Mouse (Mus musculus): ENCODE results near the gene Acbd6. TPM values are rescaled to one million over a fixed set of nuclear protein-coding genes. Genes with fewer than 3 reads are reported as not detected.

Gene Acbd6
- polyA plus RNA-seq (2015; fragmentation: Nextera tagmentation; extraction: Ambion mirVana) = 48.2 and 49.1 TPM in 2 replicates

GRCm38 (mm10) chr1:155558012-155558842 lies at the start of gene Acbd6:
Acbd6 (plus strand) TSS chr1:155558120.
- ATAC-seq = peak; percentile 90
- Histone ChIP-seq H3K9me3 (ENCODE audit: control insufficient read depth, low read length) (no peaks in the 10 kb centered on the region), H3K4me2 (ENCODE audit: low read depth, low read length) (peak within 1 kb of the TSS; percentile 81), H3K27ac (ENCODE audit: low read length) (peak within 1 kb of the TSS; percentile 75), H3K4me1 (ENCODE audit: control insufficient read depth, insufficient read depth, low read length) (peaks cover 3% of the 10 kb centered on the region; the same call in 1 of the 2 replicates), H3K36me3 (ENCODE audit: control insufficient read depth, insufficient read depth, low read length) (no peaks in the 10 kb centered on the region), H3K9ac (ENCODE audit: low read depth, low read length) (peak within 1 kb of the TSS; percentile 93), H3K27me3 (replicated peaks; ENCODE audit: control insufficient read depth, insufficient read depth, low read length) (no peaks in the 10 kb centered on the region), H3K4me3 (ENCODE audit: low read length) (peak within 1 kb of the TSS; percentile 94)
- under 1% methylated on average over 83 of the region's 83 CpGs for WGBS

DNA sequence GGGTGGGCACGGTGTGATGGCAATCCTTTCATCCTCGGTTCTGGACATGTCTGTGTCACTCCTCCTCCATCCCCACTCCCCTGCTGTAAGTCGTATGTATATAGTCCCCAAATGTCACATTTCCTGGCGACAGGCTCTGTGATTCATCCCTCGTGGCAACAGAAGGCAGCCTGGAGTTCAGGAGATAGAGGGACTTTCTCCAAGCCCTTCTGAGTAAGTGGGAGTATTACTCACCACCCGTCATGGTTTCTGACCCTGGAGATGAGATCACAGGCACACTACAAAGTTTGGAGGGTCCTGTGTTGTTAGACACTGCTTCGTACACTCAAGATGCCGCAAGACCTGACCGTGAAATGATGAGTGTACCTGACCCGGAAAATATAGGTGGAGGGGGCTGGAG lies 47.7 kb upstream of the Acbd6 start:
- 70% methylated on average over 10 of the region's 10 CpGs for WGBS
- Histone ChIP-seq H3K4me3 (ENCODE audit: low read length) (no peak overlapping the region), H3K9me3 (ENCODE audit: control insufficient read depth, low read length) (no peaks in the 10 kb centered on the region), H3K4me2 (ENCODE audit: low read depth, low read length) (no peak overlapping the region), H3K9ac (ENCODE audit: low read depth, low read length) (no peak overlapping the region), H3K27me3 (replicated peaks; ENCODE audit: control insufficient read depth, insufficient read depth, low read length) (no peaks in the 10 kb centered on the region), H3K27ac (ENCODE audit: low read length) (no peak overlapping the region), H3K4me1 (ENCODE audit: control insufficient read depth, insufficient read depth, low read length) (peaks cover 5% of the 10 kb centered on the region; the same call in 1 of the 2 replicates), H3K36me3 (ENCODE audit: control insufficient read depth, insufficient read depth, low read length) (no peaks in the 10 kb centered on the region)
- no peak for ATAC-seq

- no peak overlapping the region for H3K9ac ChIP-seq (ENCODE audit: low read depth, low read length)
- no peaks in the 10 kb centered on the region for H3K9me3 ChIP-seq (ENCODE audit: control insufficient read depth, low read length)
- 85% methylated on average over 4 of the region's 4 CpGs for WGBS
- H3K27me3 ChIP-seq (replicated peaks; ENCODE audit: control insufficient read depth, insufficient read depth, low read length) = no peaks in the 10 kb centered on the region
- H3K4me3 ChIP-seq (ENCODE audit: low read length) = no peak overlapping the region
- no peaks in the 10 kb centered on the region for H3K36me3 ChIP-seq (ENCODE audit: control insufficient read depth, insufficient read depth, low read length)
- H3K27ac ChIP-seq (ENCODE audit: low read length) = no peak overlapping the region
- no peak overlapping the region for H3K4me2 ChIP-seq (ENCODE audit: low read depth, low read length)
- no peak for ATAC-seq
- no peaks in the 10 kb centered on the region for H3K4me1 ChIP-seq (ENCODE audit: control insufficient read depth, insufficient read depth, low read length)
Observed at GRCm38 (mm10) chr1:155515866-155516265, 42.1 kb upstream of the Acbd6 start.

GRCm38 (mm10) chr1:155516594-155516993 lies 41.3 kb upstream of the Acbd6 start:
- Histone ChIP-seq H3K4me3 (ENCODE audit: low read length) (no peak overlapping the region), H3K4me2 (ENCODE audit: low read depth, low read length) (no peak overlapping the region), H3K9me3 (ENCODE audit: control insufficient read depth, low read length) (no peaks in the 10 kb centered on the region), H3K9ac (ENCODE audit: low read depth, low read length) (no peak overlapping the region), H3K27ac (ENCODE audit: low read length) (no peak overlapping the region), H3K27me3 (replicated peaks; ENCODE audit: control insufficient read depth, insufficient read depth, low read length) (no peaks in the 10 kb centered on the region), H3K4me1 (ENCODE audit: control insufficient read depth, insufficient read depth, low read length) (no peaks in the 10 kb centered on the region), H3K36me3 (ENCODE audit: control insufficient read depth, insufficient read depth, low read length) (no peaks in the 10 kb centered on the region)
- WGBS = 36% methylated on average over 7 of the region's 7 CpGs
- no peak for ATAC-seq

DNA sequence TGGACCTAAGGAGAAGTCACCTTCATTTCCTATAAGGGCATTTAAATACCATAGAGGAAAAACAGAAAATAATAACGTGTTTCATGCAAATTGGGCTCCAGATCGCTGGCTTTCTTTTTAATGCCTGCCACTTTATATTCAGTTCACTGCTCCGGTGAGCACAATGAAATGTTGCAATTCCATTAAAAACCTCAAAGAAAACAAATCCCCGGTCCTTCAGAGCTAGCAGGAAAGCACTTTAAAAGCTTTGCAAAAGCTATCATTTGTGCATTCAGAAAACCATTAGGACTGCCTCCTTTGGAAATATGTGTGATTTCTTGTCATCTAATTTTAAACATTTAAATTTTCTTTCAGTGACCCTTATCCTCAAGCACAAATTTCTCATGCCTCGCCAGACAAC lies 40.9 kb upstream of the Acbd6 start:
- Histone ChIP-seq H3K27ac (ENCODE audit: low read length) (no peak overlapping the region), H3K4me3 (ENCODE audit: low read length) (no peak overlapping the region), H3K36me3 (ENCODE audit: control insufficient read depth, insufficient read depth, low read length) (no peaks in the 10 kb centered on the region), H3K27me3 (replicated peaks; ENCODE audit: control insufficient read depth, insufficient read depth, low read length) (no peaks in the 10 kb centered on the region), H3K4me2 (ENCODE audit: low read depth, low read length) (no peak overlapping the region), H3K9me3 (ENCODE audit: control insufficient read depth, low read length) (no peaks in the 10 kb centered on the region), H3K9ac (ENCODE audit: low read depth, low read length) (no peak overlapping the region), H3K4me1 (ENCODE audit: control insufficient read depth, insufficient read depth, low read length) (no peaks in the 10 kb centered on the region)
- 64% methylated on average over 5 of the region's 5 CpGs for WGBS
- no peak for ATAC-seq

DNA sequence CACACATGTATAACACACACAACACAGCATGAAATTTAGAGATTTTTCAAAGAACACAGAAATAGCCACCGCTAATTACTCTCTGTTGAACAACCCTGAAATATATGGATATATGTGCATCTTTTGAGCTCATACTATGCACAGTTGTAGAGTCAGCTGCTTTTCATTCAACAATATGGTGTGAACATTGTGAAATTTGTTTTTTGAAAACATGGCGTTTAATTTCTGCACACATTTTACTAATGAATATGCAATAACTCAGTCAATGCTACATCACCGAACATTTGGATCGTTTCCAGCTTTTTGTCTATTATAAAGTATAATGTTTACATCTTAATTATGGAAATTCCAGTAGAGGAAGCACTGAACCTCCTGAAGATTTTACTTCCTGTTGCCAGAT lies 37.6 kb upstream of the Acbd6 start:
- Histone ChIP-seq H3K9me3 (ENCODE audit: control insufficient read depth, low read length) (no peaks in the 10 kb centered on the region), H3K4me3 (ENCODE audit: low read length) (no peak overlapping the region), H3K36me3 (ENCODE audit: control insufficient read depth, insufficient read depth, low read length) (no peaks in the 10 kb centered on the region), H3K27ac (ENCODE audit: low read length) (no peak overlapping the region), H3K4me2 (ENCODE audit: low read depth, low read length) (no peak overlapping the region), H3K27me3 (replicated peaks; ENCODE audit: control insufficient read depth, insufficient read depth, low read length) (no peaks in the 10 kb centered on the region), H3K9ac (ENCODE audit: low read depth, low read length) (no peak overlapping the region), H3K4me1 (ENCODE audit: control insufficient read depth, insufficient read depth, low read length) (no peaks in the 10 kb centered on the region)
- 86% methylated on average over 4 of the region's 4 CpGs for WGBS
- ATAC-seq = no peak

GRCm38 (mm10) chr1:155522493-155522892 lies 35.4 kb upstream of the Acbd6 start:
- Histone ChIP-seq H3K9me3 (ENCODE audit: control insufficient read depth, low read length) (no peaks in the 10 kb centered on the region), H3K4me3 (ENCODE audit: low read length) (no peak overlapping the region), H3K4me1 (ENCODE audit: control insufficient read depth, insufficient read depth, low read length) (no peaks in the 10 kb centered on the region), H3K27me3 (replicated peaks; ENCODE audit: control insufficient read depth, insufficient read depth, low read length) (no peaks in the 10 kb centered on the region), H3K36me3 (ENCODE audit: control insufficient read depth, insufficient read depth, low read length) (no peaks in the 10 kb centered on the region), H3K4me2 (ENCODE audit: low read depth, low read length) (no peak overlapping the region), H3K9ac (ENCODE audit: low read depth, low read length) (no peak overlapping the region), H3K27ac (ENCODE audit: low read length) (no peak overlapping the region)
- 69% methylated on average over 4 of the region's 4 CpGs for WGBS
- ATAC-seq = peak; percentile 72

DNA sequence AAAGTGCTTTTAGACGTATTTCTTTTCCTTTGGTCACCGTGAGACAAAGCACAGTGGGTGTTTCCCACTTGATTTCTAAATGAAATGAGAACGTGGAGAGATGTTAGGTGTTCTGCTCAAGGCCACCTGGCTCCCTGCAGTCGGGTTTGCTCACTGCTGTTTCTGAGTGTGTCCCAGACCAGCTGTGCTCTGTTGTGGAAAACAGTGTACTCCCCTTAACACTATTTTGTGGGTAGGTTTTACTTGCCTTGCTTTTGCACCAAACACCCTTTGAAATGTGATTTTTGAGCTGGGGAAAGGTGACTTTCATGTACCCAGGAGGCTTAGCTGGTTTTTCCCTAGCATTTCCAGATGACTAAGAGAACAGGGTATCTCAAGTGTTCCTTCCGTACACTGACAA lies 31.7 kb upstream of the Acbd6 start:
- Histone ChIP-seq H3K27me3 (replicated peaks; ENCODE audit: control insufficient read depth, insufficient read depth, low read length) (no peaks in the 10 kb centered on the region), H3K27ac (ENCODE audit: low read length) (no peak overlapping the region), H3K9me3 (ENCODE audit: control insufficient read depth, low read length) (no peaks in the 10 kb centered on the region), H3K4me1 (ENCODE audit: control insufficient read depth, insufficient read depth, low read length) (peaks cover 6% of the 10 kb centered on the region), H3K9ac (ENCODE audit: low read depth, low read length) (no peak overlapping the region), H3K4me3 (ENCODE audit: low read length) (no peak overlapping the region), H3K36me3 (ENCODE audit: control insufficient read depth, insufficient read depth, low read length) (no peaks in the 10 kb centered on the region), H3K4me2 (ENCODE audit: low read depth, low read length) (no peak overlapping the region)
- ATAC-seq = no peak
- 61% methylated on average over 5 of the region's 5 CpGs for WGBS

- Histone ChIP-seq H3K9ac (ENCODE audit: low read depth, low read length) (no peak overlapping the region), H3K4me1 (ENCODE audit: control insufficient read depth, insufficient read depth, low read length) (peaks cover 6% of the 10 kb centered on the region), H3K27ac (ENCODE audit: low read length) (no peak overlapping the region), H3K4me2 (ENCODE audit: low read depth, low read length) (no peak overlapping the region), H3K27me3 (replicated peaks; ENCODE audit: control insufficient read depth, insufficient read depth, low read length) (no peaks in the 10 kb centered on the region), H3K9me3 (ENCODE audit: control insufficient read depth, low read length) (no peaks in the 10 kb centered on the region), H3K36me3 (ENCODE audit: control insufficient read depth, insufficient read depth, low read length) (no peaks in the 10 kb centered on the region), H3K4me3 (ENCODE audit: low read length) (no peak overlapping the region)
- ATAC-seq = peak; percentile 39
- 36% methylated on average over 12 of the region's 12 CpGs for WGBS
Observed at GRCm38 (mm10) chr1:155527027-155527786, 30.7 kb upstream of the Acbd6 start.

Measured in intestine, embryonic 16.5 days (tissue).